Mouse (Mus musculus) lung, adult 2 months (tissue): ENCODE results near the gene Gm49322.

Source experiments
- CTCF ChIP-seq: fragments of 200-500 bp; IDR thresholded peaks from 2 replicates; pipeline ENCODE4 v1.5.1; 2011; ENCODE audit warnings: mild to moderate bottlenecking, low read length, control low read depth; ENCODE audit not compliant: insufficient read depth
- POLR2A ChIP-seq: fragments of 200-500 bp; IDR thresholded peaks from 2 replicates; pipeline ENCODE4 v1.6.1; 2011; ENCODE audit warnings: low read depth, mild to moderate bottlenecking, control low read depth, low read length, borderline replicate concordance; ENCODE audit errors: extremely low read depth

- TF ChIP-seq CTCF = no peak
- no peak for TF ChIP-seq POLR2A
These were observed 20.2 kb upstream of the Gm49322 start for GRCm38 (mm10) chr10:80585581-80585980.
